Comparison of ENCODE assay signal across 28 mouse cellular contexts in genomic region chr11:50611181-50611580, GRCm38 (mm10). TPM values are rescaled to one million over a fixed set of nuclear protein-coding genes. Genes with fewer than 3 reads are reported as not detected.
DNase-seq lines count a peak whose midpoint lies in the region; ATAC-seq and TF ChIP-seq lines count a peak whose summit lies in the region.
"Had no signal": no experiment of that assay in that cellular context is flagged by ENCODE, and none has a peak within 500 bp of the region (broad histone marks: within the 10 kb centered on the region; RNA-seq: fewer than 3 reads in every experiment).

No protein-coding gene starts in this region.

- DNase-seq in hindbrain, postnatal 0 days (ENCODE audit: low spot score), result no peak
- no peak for DNase-seq in neural tube, embryonic 10.5 days (ENCODE audit: extremely low spot score, low spot score)
- no peak for DNase-seq in limb, embryonic 14.5 days (ENCODE audit: low spot score)
- DNase-seq in adrenal gland, postnatal 14 days, result no peak
- DNase-seq in thymus, postnatal 10 days (ENCODE audit: low spot score in 2 of 2), result no peak
- DNase-seq: B cell, adult 2 months; cerebellum, adult 11 months; cerebellum, adult 9-10 months; cerebellum, postnatal 36 days; gastrocnemius, postnatal 14 days; heart, postnatal 14 days; kidney, adult 8-10 months; layer of hippocampus, postnatal 36 days; left cerebral cortex, postnatal 4 days; right cerebral cortex, postnatal 25 days; thymus, postnatal 25 days had no signal

- no peak overlapping the region for H3K27ac ChIP-seq in hindbrain, embryonic 16.5 days (ENCODE audit: low read depth, low read length)
- no peak overlapping the region for H3K27ac ChIP-seq in hindbrain, postnatal 0 days
- H3K27ac ChIP-seq in neural tube, embryonic 13.5 days (replicated peaks), result no peak overlapping the region
- no peak overlapping the region for H3K27ac ChIP-seq in limb, embryonic 14.5 days (replicated peaks; ENCODE audit: low read depth, low read length)
- H3K27ac ChIP-seq: forebrain, embryonic 13.5 days; kidney, postnatal 0 days; lung, embryonic 15.5 days; midbrain, embryonic 12.5 days; stomach, embryonic 15.5 days had no signal

- WGBS in hindbrain, embryonic 16.5 days, result 49% methylated on average over 5 of the region's 5 CpGs
- 43% methylated on average over 5 of the region's 5 CpGs for WGBS in hindbrain, postnatal 0 days
- 45% methylated on average over 5 of the region's 5 CpGs for WGBS in neural tube, embryonic 13.5 days
- WGBS in limb, embryonic 14.5 days, result 25% methylated on average over 5 of the region's 5 CpGs

- no peak overlapping the region for H3K4me3 ChIP-seq in hindbrain, embryonic 16.5 days (ENCODE audit: low read length)
- no peak overlapping the region for H3K4me3 ChIP-seq in hindbrain, postnatal 0 days (ENCODE audit: low read length)
- H3K4me3 ChIP-seq in neural tube, embryonic 13.5 days, result no peak overlapping the region
- H3K4me3 ChIP-seq in limb, embryonic 14.5 days (replicated peaks; ENCODE audit: low read length), result no peak overlapping the region
- H3K4me3 ChIP-seq: forebrain, embryonic 13.5 days; lung, embryonic 15.5 days; midbrain, embryonic 12.5 days; myocyte; stomach, embryonic 15.5 days had no signal

- H3K9me3 ChIP-seq in hindbrain, embryonic 16.5 days (ENCODE audit: control insufficient read depth, low read length), result no peaks in the 10 kb centered on the region
- no peaks in the 10 kb centered on the region for H3K9me3 ChIP-seq in hindbrain, postnatal 0 days (ENCODE audit: low read length)
- no peaks in the 10 kb centered on the region for H3K9me3 ChIP-seq in neural tube, embryonic 13.5 days
- H3K9me3 ChIP-seq in limb, embryonic 14.5 days (ENCODE audit: control insufficient read depth, low read length), result no peaks in the 10 kb centered on the region
- H3K9me3 ChIP-seq: forebrain, embryonic 13.5 days; lung, embryonic 15.5 days; midbrain, embryonic 12.5 days; stomach, embryonic 15.5 days had no signal

- peak; percentile 50 for ATAC-seq in hindbrain, embryonic 16.5 days
- ATAC-seq in hindbrain, postnatal 0 days, result no peak
- peak; percentile 61; the same call in 1 of the 2 replicates for ATAC-seq in neural tube, embryonic 13.5 days (ENCODE audit: low read depth)
- ATAC-seq in limb, embryonic 14.5 days (ENCODE audit: low FRiP score, low read depth), result peak; percentile 41; the same call in 1 of the 2 replicates
- ATAC-seq: forebrain, embryonic 13.5 days; intestine, embryonic 16.5 days had no signal

- no peak overlapping the region for H3K9ac ChIP-seq in hindbrain, embryonic 16.5 days (ENCODE audit: low read depth, low read length)
- no peak overlapping the region for H3K9ac ChIP-seq in hindbrain, postnatal 0 days (replicated peaks; ENCODE audit: low read length)
- no peak overlapping the region for H3K9ac ChIP-seq in neural tube, embryonic 13.5 days
- H3K9ac ChIP-seq in limb, embryonic 14.5 days (ENCODE audit: low read depth, low read length, severe bottlenecking), result no peak overlapping the region
- H3K9ac ChIP-seq: forebrain, embryonic 13.5 days; lung, embryonic 15.5 days; midbrain, embryonic 12.5 days; stomach, embryonic 15.5 days had no signal

- no peak overlapping the region for H3K4me2 ChIP-seq in hindbrain, embryonic 16.5 days (ENCODE audit: low read length)
- no peak overlapping the region for H3K4me2 ChIP-seq in hindbrain, postnatal 0 days (ENCODE audit: low read depth, low read length)
- H3K4me2 ChIP-seq in neural tube, embryonic 13.5 days, result no peak overlapping the region
- no peak overlapping the region for H3K4me2 ChIP-seq in limb, embryonic 14.5 days (replicated peaks; ENCODE audit: low read depth, low read length, severe bottlenecking)
- H3K4me2 ChIP-seq: forebrain, embryonic 13.5 days; liver, embryonic 11.5 days; lung, embryonic 15.5 days; midbrain, embryonic 12.5 days; stomach, embryonic 15.5 days had no signal

- TF ChIP-seq CTCF in hindbrain, postnatal 0 days (IDR thresholded peaks at IDR 0.05; ENCODE audit: low read depth), result no peak

- no peaks in the 10 kb centered on the region for H3K36me3 ChIP-seq in hindbrain, embryonic 16.5 days (ENCODE audit: control insufficient read depth, insufficient read depth, low read length)
- no peaks in the 10 kb centered on the region for H3K36me3 ChIP-seq in hindbrain, postnatal 0 days (ENCODE audit: insufficient read depth, low read length)
- H3K36me3 ChIP-seq in neural tube, embryonic 13.5 days, result no peaks in the 10 kb centered on the region
- no peaks in the 10 kb centered on the region for H3K36me3 ChIP-seq in limb, embryonic 14.5 days (ENCODE audit: control insufficient read depth, insufficient read depth, low read length)
- H3K36me3 ChIP-seq: lung, embryonic 15.5 days; midbrain, embryonic 12.5 days; stomach, embryonic 15.5 days had no signal

- H3K4me1 ChIP-seq in hindbrain, embryonic 16.5 days (ENCODE audit: control insufficient read depth, insufficient read depth, low read depth, low read length), result peaks cover 3% of the 10 kb centered on the region; the same call in 1 of the 2 replicates
- H3K4me1 ChIP-seq in hindbrain, postnatal 0 days (ENCODE audit: insufficient read depth, low read length), result no peaks in the 10 kb centered on the region
- H3K4me1 ChIP-seq in neural tube, embryonic 13.5 days (replicated peaks), result peaks cover 12% of the 10 kb centered on the region; the same call in 1 of the 2 replicates
- peaks cover 4% of the 10 kb centered on the region; the same call in 1 of the 2 replicates for H3K4me1 ChIP-seq in limb, embryonic 14.5 days (ENCODE audit: control insufficient read depth, insufficient read depth, low read length)
- H3K4me1 ChIP-seq: forebrain, embryonic 13.5 days; lung, embryonic 15.5 days; midbrain, embryonic 12.5 days; stomach, embryonic 15.5 days had no signal

- no peaks in the 10 kb centered on the region for H3K27me3 ChIP-seq in hindbrain, embryonic 16.5 days (replicated peaks; ENCODE audit: control insufficient read depth, insufficient read depth, low read length)
- H3K27me3 ChIP-seq in hindbrain, postnatal 0 days (ENCODE audit: insufficient read depth, low read length), result no peaks in the 10 kb centered on the region
- H3K27me3 ChIP-seq in neural tube, embryonic 13.5 days, result peaks cover 10% of the 10 kb centered on the region
- no peaks in the 10 kb centered on the region for H3K27me3 ChIP-seq in limb, embryonic 14.5 days (ENCODE audit: control insufficient read depth, insufficient read depth, low read length)
- H3K27me3 ChIP-seq: forebrain, embryonic 13.5 days; midbrain, embryonic 12.5 days; stomach, embryonic 15.5 days had no signal

- no peak for TF ChIP-seq POLR2A in limb, embryonic 14.5 days (IDR thresholded peaks at IDR 0.05; ENCODE audit: borderline replicate concordance, extremely low read depth, insufficient read depth, insufficient read length)

RNA-seq across cellular contexts. Expression of gene Adamts2, which starts 9.3 kb away (rescaled TPM):
- 4.7 and 5.3 TPM in 2 replicates for polyA plus RNA-seq in hindbrain, embryonic 16.5 days (2015; fragmentation: Nextera tagmentation; extraction: Ambion mirVana)
- total RNA-seq in hindbrain, postnatal 0 days (2014; rRNA removed), result 15.1 and 17.1 TPM in 2 replicates
- 4.8 and 5.8 TPM in 2 replicates for polyA plus RNA-seq in hindbrain, postnatal 0 days (2015; fragmentation: Nextera tagmentation; extraction: Ambion mirVana)
- 3.7 and 4.8 TPM in 2 replicates for polyA plus RNA-seq in neural tube, embryonic 13.5 days (2015; fragmentation: Nextera tagmentation; extraction: Ambion mirVana)
- 34.9 and 38.7 TPM in 2 replicates for polyA plus RNA-seq in limb, embryonic 14.5 days (2012; rRNA removed)
- polyA plus RNA-seq in limb, embryonic 14.5 days (2014; fragmentation: Nextera tagmentation; extraction: Ambion mirVana), result 18.9 and 19.4 TPM in 2 replicates
- total RNA-seq in adrenal gland, postnatal 14 days (2021), result 14.2 and 14.4 TPM in 2 replicates
- total RNA-seq: granulocyte monocyte progenitor cell, adult 5-6 weeks; megakaryocyte progenitor cell, adult 5-6 weeks had no signal
